Mouse (Mus musculus) c-Kit-positive CD71-positive TER-119-positive erythroid progenitor cells, embryonic 14.5 days (primary cell): ENCODE results near the gene Tarsl2.

Experiments
- DNase-seq: peaks from one replicate; pipeline ENCODE4 v3.0.0-alpha.2; 2013; ENCODE audit warnings: low spot score

Gene Tarsl2

GRCm38 (mm10) chr7:65657490-65658120 lies 12.9 kb downstream of the Tarsl2 start:
- DNase-seq, result no peak

GRCm38 (mm10) chr7:65663225-65663790 lies 18.6 kb downstream of the Tarsl2 start:
- no peak for DNase-seq

- no peak for DNase-seq
These were observed 19.2 kb downstream of the Tarsl2 start for GRCm38 (mm10) chr7:65663886-65664285.

GRCm38 (mm10) chr7:65667491-65667890 lies 22.8 kb downstream of the Tarsl2 start:
- no peak for DNase-seq

GRCm38 (mm10) chr7:65678050-65678449 lies 33.4 kb downstream of the Tarsl2 start:
- no peak for DNase-seq

GRCm38 (mm10) chr7:65678900-65679595 lies 34.4 kb downstream of the Tarsl2 start:
- DNase-seq, result no peak

GRCm38 (mm10) chr7:65681166-65681565 lies 36.5 kb downstream of the Tarsl2 start:
- DNase-seq, result no peak

- no peak for DNase-seq
These were observed 39.6 kb downstream of the Tarsl2 start for GRCm38 (mm10) chr7:65684256-65684835.

- DNase-seq, result no peak
These were observed 42.0 kb downstream of the Tarsl2 start for GRCm38 (mm10) chr7:65686664-65687063.

- no peak for DNase-seq
These were observed 46.2 kb downstream of the Tarsl2 start, which contains the start of gene Tm2d3 for GRCm38 (mm10) chr7:65690869-65691268. TSS of gene Tm2d3 (plus strand) at chr7:65691169.

- DNase-seq, result no peak
These were observed 47.4 kb downstream of the Tarsl2 start for GRCm38 (mm10) chr7:65691929-65692605.

GRCm38 (mm10) chr7:65692883-65693282 lies 48.2 kb downstream of the Tarsl2 start:
- DNase-seq, result no peak

GRCm38 (mm10) chr7:65693301-65693821 lies 48.7 kb downstream of the Tarsl2 start:
- DNase-seq, result peak; percentile 70

- DNase-seq, result peak; percentile 23
These were observed 51.8 kb downstream of the Tarsl2 start for GRCm38 (mm10) chr7:65696450-65696849.

- no peak for DNase-seq
These were observed 57.4 kb downstream of the Tarsl2 start for GRCm38 (mm10) chr7:65702076-65702475.

- DNase-seq, result peak; percentile 71
These were observed 60.1 kb downstream of the Tarsl2 start for GRCm38 (mm10) chr7:65704818-65705242.

GRCm38 (mm10) chr7:65708506-65708905 lies 63.8 kb downstream of the Tarsl2 start:
- DNase-seq, result no peak

GRCm38 (mm10) chr7:65710301-65710700 lies 65.6 kb downstream of the Tarsl2 start:
- DNase-seq, result no peak

GRCm38 (mm10) chr7:65713782-65714181 lies 69.1 kb downstream of the Tarsl2 start:
- no peak for DNase-seq

GRCm38 (mm10) chr7:65714304-65714703 lies 69.6 kb downstream of the Tarsl2 start:
- no peak for DNase-seq

- DNase-seq, result no peak
These were observed 89.3 kb downstream of the Tarsl2 start for GRCm38 (mm10) chr7:65734024-65734423.

- no peak for DNase-seq
These were observed 90.6 kb downstream of the Tarsl2 start for GRCm38 (mm10) chr7:65735261-65735660.
